Mouse (Mus musculus): ENCODE results near the gene Iqcd. TPM values are rescaled to one million over a fixed set of nuclear protein-coding genes. Genes with fewer than 3 reads are reported as not detected.

Gene Iqcd
- 7.2 TPM for polyA plus RNA-seq (2014; fragmentation: Illumina TruSeq; extraction: RNeasy Lipid Tissue Mini Kit (QIAGEN cat#74804); ENCODE audit: low read depth, low replicate concordance)

GRCm38 (mm10) chr5:120588569-120589094 is at the start of gene Iqcd, which contains the start of gene Tpcn1:
TSS of gene Iqcd (plus strand) at chr5:120589016.
TSS of gene Tpcn1 (minus strand) at chr5:120588673.

GRCm38 (mm10) chr5:120612442-120612821 is 23.6 kb downstream of the Iqcd start, which contains the start of the genes Rita1 and Ddx54:
TSS of gene Rita1 (minus strand) at chr5:120612589.
TSS of gene Ddx54 (plus strand) at chr5:120612739.

GRCm38 (mm10) chr5:120634131-120634530 is 45.3 kb downstream of the Iqcd start, which contains the start of gene Cfap73:
TSS of gene Cfap73 (minus strand) at chr5:120634235.

DNA sequence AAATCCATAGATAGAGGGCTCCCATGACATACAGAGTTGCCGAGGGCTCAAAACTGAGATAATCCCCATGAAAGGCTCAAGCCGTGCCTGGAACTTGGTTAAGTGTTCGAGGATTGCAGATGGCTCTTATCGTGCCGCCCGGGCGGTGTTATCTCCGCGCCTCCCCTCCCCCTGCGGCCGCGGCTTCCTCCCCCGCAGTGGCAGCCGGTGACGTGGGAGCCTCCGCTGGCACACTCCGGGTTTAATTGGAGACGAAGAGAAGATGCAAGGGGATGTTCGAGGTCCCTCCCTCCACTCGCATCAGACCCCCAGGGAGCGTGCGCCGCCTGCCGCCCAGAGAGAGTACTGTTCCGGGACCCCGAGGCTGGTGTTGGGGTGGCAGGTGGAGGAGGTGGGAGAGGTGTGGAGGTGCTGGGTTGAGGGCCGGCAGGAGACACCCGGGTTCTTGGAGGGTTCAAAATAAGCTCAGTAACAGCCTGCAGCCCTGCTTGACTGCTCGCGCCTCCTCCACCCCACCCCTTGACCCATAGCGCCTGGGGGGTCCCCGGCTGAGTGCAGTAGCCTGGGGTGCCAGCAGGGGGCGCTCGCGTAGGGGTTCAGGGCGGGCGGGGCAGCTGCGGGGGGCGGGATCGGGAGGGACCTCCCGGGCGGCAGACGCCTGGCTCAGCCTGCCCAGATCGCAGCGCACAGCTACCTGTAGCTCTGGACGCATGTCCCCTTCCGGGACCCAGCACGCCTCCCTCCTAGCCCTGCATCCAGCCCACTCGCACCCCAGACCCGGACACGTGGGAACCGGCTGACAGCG is 60.0 kb downstream of the Iqcd start, which contains the start of gene Rasal1:
Gene Rasal1, plus strand, starts transcription at position 244 of the 805 bp plus-strand sequence.

Other genes with a start within 250 kb of the Iqcd start
- gene Lhx5, start 157.3 kb upstream of the Iqcd start, polyA plus RNA-seq (2014; fragmentation: Illumina TruSeq; extraction: RNeasy Lipid Tissue Mini Kit (QIAGEN cat#74804); ENCODE audit: low read depth, low replicate concordance), result not detected
- 3.7 TPM for gene Sdsl, start 116.2 kb upstream of the Iqcd start, polyA plus RNA-seq (2014; fragmentation: Illumina TruSeq; extraction: RNeasy Lipid Tissue Mini Kit (QIAGEN cat#74804); ENCODE audit: low read depth, low replicate concordance)
- not detected for gene Sds, start 112.5 kb upstream of the Iqcd start, polyA plus RNA-seq (2014; fragmentation: Illumina TruSeq; extraction: RNeasy Lipid Tissue Mini Kit (QIAGEN cat#74804); ENCODE audit: low read depth, low replicate concordance)
- gene Plbd2, start 85.4 kb upstream of the Iqcd start, polyA plus RNA-seq (2014; fragmentation: Illumina TruSeq; extraction: RNeasy Lipid Tissue Mini Kit (QIAGEN cat#74804); ENCODE audit: low read depth, low replicate concordance), result 58.7 TPM
- 20.8 TPM for gene Slc8b1, start 77.8 kb upstream of the Iqcd start, polyA plus RNA-seq (2014; fragmentation: Illumina TruSeq; extraction: RNeasy Lipid Tissue Mini Kit (QIAGEN cat#74804); ENCODE audit: low read depth, low replicate concordance)
- 36.4 TPM for gene Tpcn1, start 343 bp upstream of the Iqcd start, polyA plus RNA-seq (2014; fragmentation: Illumina TruSeq; extraction: RNeasy Lipid Tissue Mini Kit (QIAGEN cat#74804); ENCODE audit: low read depth, low replicate concordance)
- gene Rita1, start 23.6 kb downstream of the Iqcd start, polyA plus RNA-seq (2014; fragmentation: Illumina TruSeq; extraction: RNeasy Lipid Tissue Mini Kit (QIAGEN cat#74804); ENCODE audit: low read depth, low replicate concordance), result 10.6 TPM
- 24.2 TPM for gene Ddx54, start 23.7 kb downstream of the Iqcd start, polyA plus RNA-seq (2014; fragmentation: Illumina TruSeq; extraction: RNeasy Lipid Tissue Mini Kit (QIAGEN cat#74804); ENCODE audit: low read depth, low replicate concordance)
- gene Cfap73, start 45.2 kb downstream of the Iqcd start, polyA plus RNA-seq (2014; fragmentation: Illumina TruSeq; extraction: RNeasy Lipid Tissue Mini Kit (QIAGEN cat#74804); ENCODE audit: low read depth, low replicate concordance), result 1.8 TPM
- gene Rasal1, start 59.8 kb downstream of the Iqcd start, polyA plus RNA-seq (2014; fragmentation: Illumina TruSeq; extraction: RNeasy Lipid Tissue Mini Kit (QIAGEN cat#74804); ENCODE audit: low read depth, low replicate concordance), result 0.52 TPM
- gene Dtx1, start 122.9 kb downstream of the Iqcd start, polyA plus RNA-seq (2014; fragmentation: Illumina TruSeq; extraction: RNeasy Lipid Tissue Mini Kit (QIAGEN cat#74804); ENCODE audit: low read depth, low replicate concordance), result 3.7 TPM
- gene Oas2, start 160.8 kb downstream of the Iqcd start, polyA plus RNA-seq (2014; fragmentation: Illumina TruSeq; extraction: RNeasy Lipid Tissue Mini Kit (QIAGEN cat#74804); ENCODE audit: low read depth, low replicate concordance), result 4.5 TPM
- 0.41 TPM for gene Oas3, start 188.6 kb downstream of the Iqcd start, polyA plus RNA-seq (2014; fragmentation: Illumina TruSeq; extraction: RNeasy Lipid Tissue Mini Kit (QIAGEN cat#74804); ENCODE audit: low read depth, low replicate concordance)
- not detected for gene Oas1e, start 206.5 kb downstream of the Iqcd start, polyA plus RNA-seq (2014; fragmentation: Illumina TruSeq; extraction: RNeasy Lipid Tissue Mini Kit (QIAGEN cat#74804); ENCODE audit: low read depth, low replicate concordance)
- 2.5 TPM for gene Oas1c, start 223.5 kb downstream of the Iqcd start, polyA plus RNA-seq (2014; fragmentation: Illumina TruSeq; extraction: RNeasy Lipid Tissue Mini Kit (QIAGEN cat#74804); ENCODE audit: low read depth, low replicate concordance)